In genomic region chr2:118792259-118792613, GRCm38 (mm10) we compare ENCODE assay signal across 31 mouse cellular contexts. TPM values are rescaled to one million over a fixed set of nuclear protein-coding genes. Genes with fewer than 3 reads are reported as not detected.
DNase-seq lines count a peak whose midpoint lies in the region; ATAC-seq and TF ChIP-seq lines count a peak whose summit lies in the region.
"Had no signal": no experiment of that assay in that cellular context is flagged by ENCODE, and none has a peak within 500 bp of the region (broad histone marks: within the 10 kb centered on the region; RNA-seq: fewer than 3 reads in every experiment).

No protein-coding gene starts in this region.

- peak; percentile 45 for DNase-seq in cerebellum, adult 9-10 months
- no peak for DNase-seq in cerebellum, postnatal 36 days
- peak; percentile 75 for DNase-seq in gastrocnemius, adult 2 months
- DNase-seq in gastrocnemius, postnatal 36 days = no peak
- no peak for DNase-seq in liver, embryonic 13.5 days
- no peak for DNase-seq in liver, postnatal 0 days
- peak; percentile 54 for DNase-seq in skeletal muscle tissue, adult 2 months (ENCODE audit: low read depth, low spot score)
- DNase-seq: adrenal gland, adult 2 months; adrenal gland, postnatal 14 days; forebrain, postnatal 0 days; heart, adult 18-20 months; heart, postnatal 14 days; heart, postnatal 4 days; kidney, adult 18-20 months had no signal

- no peak overlapping the region for H3K9ac ChIP-seq in liver, embryonic 13.5 days
- H3K9ac ChIP-seq in liver, postnatal 0 days (replicated peaks) = no peak overlapping the region
- H3K9ac ChIP-seq: embryonic facial prominence, embryonic 12.5 days; embryonic facial prominence, embryonic 15.5 days; forebrain, postnatal 0 days; heart, embryonic 13.5 days; hindbrain, embryonic 14.5 days had no signal

- no peaks in the 10 kb centered on the region for H3K36me3 ChIP-seq in liver, embryonic 13.5 days
- no peaks in the 10 kb centered on the region for H3K36me3 ChIP-seq in liver, postnatal 0 days (replicated peaks; ENCODE audit: insufficient read depth, low read length)
- H3K36me3 ChIP-seq: embryonic facial prominence, embryonic 12.5 days; embryonic facial prominence, embryonic 15.5 days; heart, embryonic 10.5 days; heart, embryonic 13.5 days had no signal

- no peak for TF ChIP-seq EP300 in liver, postnatal 0 days (IDR thresholded peaks at IDR 0.05; ENCODE audit: low read depth)

- no peaks in the 10 kb centered on the region for H3K9me3 ChIP-seq in liver, embryonic 13.5 days (replicated peaks)
- no peaks in the 10 kb centered on the region for H3K9me3 ChIP-seq in liver, postnatal 0 days (ENCODE audit: low read length)
- H3K9me3 ChIP-seq: embryonic facial prominence, embryonic 12.5 days; embryonic facial prominence, embryonic 15.5 days; heart, embryonic 10.5 days; heart, embryonic 13.5 days had no signal

- peaks cover 20% of the 10 kb centered on the region for H3K27me3 ChIP-seq in liver, embryonic 13.5 days
- peaks cover 5% of the 10 kb centered on the region; the same call in 1 of the 2 replicates for H3K27me3 ChIP-seq in liver, postnatal 0 days (ENCODE audit: insufficient read depth, low read length)
- H3K27me3 ChIP-seq: embryonic facial prominence, embryonic 15.5 days had no signal

- peaks cover 45% of the 10 kb centered on the region for H3K4me1 ChIP-seq in liver, embryonic 13.5 days (replicated peaks)
- peaks cover 6% of the 10 kb centered on the region for H3K4me1 ChIP-seq in liver, postnatal 0 days (ENCODE audit: insufficient read depth)

- ATAC-seq in liver, embryonic 13.5 days (ENCODE audit: low read depth) = no peak
- ATAC-seq in liver, postnatal 0 days = no peak
- ATAC-seq: CD4-positive, CD25-positive, alpha-beta regulatory T cell, adult 4 months; forebrain, embryonic 14.5 days; forebrain, postnatal 0 days; hindbrain, postnatal 0 days; inflammation-experienced regulatory T-cells, adult 6 months; intestine, embryonic 16.5 days had no signal

- H3K4me2 ChIP-seq in liver, embryonic 13.5 days = 0 out of 2 replicates have a peak overlapping the region, but pooled peaks have one; percentile 54
- H3K4me2 ChIP-seq in liver, postnatal 0 days (ENCODE audit: low read depth, low read length) = no peak overlapping the region
- H3K4me2 ChIP-seq: embryonic facial prominence, embryonic 12.5 days; embryonic facial prominence, embryonic 15.5 days; heart, embryonic 13.5 days; hindbrain, embryonic 14.5 days had no signal

- H3K27ac ChIP-seq in gastrocnemius, adult 2 months = no peak overlapping the region
- H3K27ac ChIP-seq in liver, embryonic 13.5 days = no peak overlapping the region
- H3K27ac ChIP-seq in liver, postnatal 0 days (ENCODE audit: low read depth) = no peak overlapping the region
- H3K27ac ChIP-seq: embryonic facial prominence, embryonic 12.5 days; embryonic facial prominence, embryonic 15.5 days; heart, embryonic 10.5 days; heart, embryonic 13.5 days; hindbrain, embryonic 14.5 days; hindbrain, postnatal 0 days had no signal

- 76% methylated on average over 4 of the region's 4 CpGs for WGBS in liver, embryonic 13.5 days (ENCODE audit: insufficient replicate concordance)
- 76% methylated on average over 4 of the region's 4 CpGs for WGBS in liver, postnatal 0 days (ENCODE audit: insufficient replicate concordance)

- intact Hi-C loops in gastrocnemius, adult 2 months (cut with DNase I) = no loop called here
- intact Hi-C loops in gastrocnemius, postnatal 36 days (cut with DNase I) = loop anchor here (5.0 kb wide), 1 partner anchor 90 kb away; no protein-coding TSS in a partner anchor

- no peak overlapping the region; the same call in 1 of the 2 replicates for H3K4me3 ChIP-seq in gastrocnemius, adult 2 months
- H3K4me3 ChIP-seq in liver, embryonic 13.5 days (replicated peaks) = no peak overlapping the region
- no peak overlapping the region for H3K4me3 ChIP-seq in liver, postnatal 0 days (ENCODE audit: low read depth, low read length)
- H3K4me3 ChIP-seq: embryonic facial prominence, embryonic 12.5 days; embryonic facial prominence, embryonic 15.5 days; heart, embryonic 10.5 days; heart, embryonic 13.5 days had no signal

- TF ChIP-seq CTCF in gastrocnemius, adult 2 months (IDR thresholded peaks at IDR 0.05) = no peak
- no peak for TF ChIP-seq CTCF in liver, postnatal 0 days (IDR thresholded peaks at IDR 0.05; ENCODE audit: low read depth)

RNA-seq across cellular contexts. Expression of gene Disp2, which starts 12.7 kb away (rescaled TPM):
- not detected for total RNA-seq in gastrocnemius, adult 2 months (2021)
- total RNA-seq in gastrocnemius, postnatal 36 days (2021) = not detected
- 0.24 and 0.31 TPM in 2 replicates for polyA plus RNA-seq in liver, embryonic 13.5 days (2015; fragmentation: Nextera tagmentation; extraction: Ambion mirVana)
- 0.06 and 0.14 TPM in 2 replicates for polyA plus RNA-seq in liver, postnatal 0 days (2015; fragmentation: Nextera tagmentation; extraction: Ambion mirVana)
- total RNA-seq: common myeloid progenitor, adult 5-6 weeks had no signal
- polyA plus RNA-seq: CD4-positive, CD25-positive, alpha-beta regulatory T cell, adult 4 months; inflammation-experienced regulatory T-cells, adult 6 months had no signal

RNA-seq across cellular contexts. Expression of gene Phgr1, which starts 19.7 kb away (rescaled TPM):
- total RNA-seq in gastrocnemius, adult 2 months (2021) = not detected
- not detected for total RNA-seq in gastrocnemius, postnatal 36 days (2021)
- not detected in 2 replicates for polyA plus RNA-seq in liver, embryonic 13.5 days (2015; fragmentation: Nextera tagmentation; extraction: Ambion mirVana)
- not detected in 2 replicates for polyA plus RNA-seq in liver, postnatal 0 days (2015; fragmentation: Nextera tagmentation; extraction: Ambion mirVana)
- total RNA-seq: adrenal gland, adult 2 months; adrenal gland, postnatal 14 days; adrenal gland, postnatal 4 days; common myeloid progenitor, adult 5-6 weeks; forebrain, postnatal 0 days; heart, adult 18-20 months; heart, postnatal 14 days; heart, postnatal 4 days; hindbrain, postnatal 0 days; MEL had no signal
- polyA plus RNA-seq: adrenal gland, adult 2 months; C2C12; CD4-positive, CD25-positive, alpha-beta regulatory T cell, adult 4 months; embryonic facial prominence, embryonic 12.5 days; forebrain, embryonic 11.5 days; forebrain, embryonic 14.5 days; forebrain, postnatal 0 days; frontal cortex, adult 2 months; heart, embryonic 10.5 days; heart, embryonic 13.5 days; hindbrain, embryonic 11.5 days; hindbrain, embryonic 14.5 days; hindbrain, postnatal 0 days; inflammation-experienced regulatory T-cells, adult 6 months had no signal

RNA-seq across cellular contexts. Expression of gene Knstrn, which starts 21.6 kb away (rescaled TPM):
- under 1 TPM; 0.28 to 0.31 TPM for total RNA-seq in gastrocnemius, adult 2 months (2021)
- total RNA-seq in gastrocnemius, postnatal 36 days (2021) = 1 to 10 TPM in 1 of 2 experiments, under 1 TPM in 1; 0.94 to 1.6 TPM
- 91.9 and 101 TPM in 2 replicates for polyA plus RNA-seq in liver, embryonic 13.5 days (2015; fragmentation: Nextera tagmentation; extraction: Ambion mirVana)
- polyA plus RNA-seq in liver, postnatal 0 days (2015; fragmentation: Nextera tagmentation; extraction: Ambion mirVana) = 28.8 and 31.4 TPM in 2 replicates

RNA-seq across cellular contexts. Expression of gene Ccdc9b, which starts 29.8 kb away (rescaled TPM):
- 10 to 100 TPM; 14.6 to 20.8 TPM for total RNA-seq in gastrocnemius, adult 2 months (2021)
- total RNA-seq in gastrocnemius, postnatal 36 days (2021) = 10 to 100 TPM; 13.8 to 15.4 TPM
- polyA plus RNA-seq in liver, embryonic 13.5 days (2015; fragmentation: Nextera tagmentation; extraction: Ambion mirVana) = 0.20 and 0.23 TPM in 2 replicates
- 0.36 and 0.52 TPM in 2 replicates for polyA plus RNA-seq in liver, postnatal 0 days (2015; fragmentation: Nextera tagmentation; extraction: Ambion mirVana)
- polyA plus RNA-seq: CD4-positive, CD25-positive, alpha-beta regulatory T cell, adult 4 months had no signal

RNA-seq across cellular contexts. Expression of gene Inafm2, which starts 46.7 kb away (rescaled TPM):
- total RNA-seq in gastrocnemius, adult 2 months (2021) = 1 to 10 TPM; 5.2 to 5.8 TPM
- 1 to 10 TPM; 3.8 to 4.9 TPM for total RNA-seq in gastrocnemius, postnatal 36 days (2021)
- polyA plus RNA-seq in liver, embryonic 13.5 days (2015; fragmentation: Nextera tagmentation; extraction: Ambion mirVana) = 18.4 and 19.1 TPM in 2 replicates
- 14.0 and 14.7 TPM in 2 replicates for polyA plus RNA-seq in liver, postnatal 0 days (2015; fragmentation: Nextera tagmentation; extraction: Ambion mirVana)

Comparison
In these comparisons a context has a peak if more than half of its experiments do, and no peak if none do; other contexts are left out.
1. DNase-seq: peak in cerebellum, adult 9-10 months (single experiment), gastrocnemius, adult 2 months (single experiment) and skeletal muscle tissue, adult 2 months (single experiment); none in cerebellum, postnatal 36 days (0 of 2), gastrocnemius, postnatal 36 days (0 of 2), liver, embryonic 13.5 days (single experiment) and liver, postnatal 0 days (single experiment).